Mouse (Mus musculus) urinary bladder, postnatal 4 days (tissue): ENCODE results near the gene Rgs3.
A peak's percentile ranks its signal among the peaks of the same experiment; 100 is the strongest.

Source experiments
- DNase-seq, 2 experiments: peaks; one replicate each; pipeline ENCODE4 v3.0.0; 2021 to 2022; ENCODE audit warnings: low spot score in 2 of 2

The Rgs3 gene

GRCm38 (mm10) chr4:62653922-62654661, 94.4 kb downstream of the Rgs3 start:
- DNase-seq, result no peak

GRCm38 (mm10) chr4:62659264-62659663, 99.6 kb downstream of the Rgs3 start:
- DNase-seq, result no peak

DNA sequence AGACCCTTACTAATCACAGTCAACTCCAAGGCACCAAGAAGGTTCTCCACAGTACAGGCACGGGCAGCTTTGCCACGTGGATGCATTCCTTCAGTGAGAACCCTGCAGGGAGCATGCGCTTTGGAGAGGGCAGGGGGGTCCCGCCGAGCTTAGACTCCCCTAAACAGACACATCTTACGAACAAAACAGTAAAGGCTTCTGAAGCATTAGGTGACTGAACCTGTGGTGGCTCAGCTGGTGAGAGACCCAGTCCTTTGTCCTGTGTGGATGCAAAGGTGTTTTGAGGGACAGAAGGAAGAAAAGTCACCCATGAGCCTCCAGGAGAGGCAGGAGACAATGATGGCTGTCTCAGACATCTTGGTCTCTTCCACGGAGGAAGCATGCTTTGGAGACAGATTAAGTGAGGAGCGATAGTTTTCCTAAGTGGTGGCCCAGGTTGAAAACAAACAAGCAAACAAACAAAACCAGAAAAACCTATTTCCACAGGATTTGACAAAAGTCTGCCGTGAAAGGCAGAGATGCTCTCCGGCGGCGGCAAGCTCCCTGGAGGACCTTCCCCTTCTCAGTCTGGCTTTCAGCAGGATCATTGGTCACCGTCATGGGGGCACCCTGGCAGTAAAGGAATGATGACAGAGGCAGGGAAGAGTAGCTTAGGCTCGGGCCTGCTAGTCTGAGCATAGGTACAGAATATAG, 100.4 kb downstream of the Rgs3 start:
- no peak for DNase-seq

- DNase-seq, result peak in 1 of 2 experiments; percentile 68
Measured at GRCm38 (mm10) chr4:62660554-62660864, 100.9 kb downstream of the Rgs3 start.

DNA sequence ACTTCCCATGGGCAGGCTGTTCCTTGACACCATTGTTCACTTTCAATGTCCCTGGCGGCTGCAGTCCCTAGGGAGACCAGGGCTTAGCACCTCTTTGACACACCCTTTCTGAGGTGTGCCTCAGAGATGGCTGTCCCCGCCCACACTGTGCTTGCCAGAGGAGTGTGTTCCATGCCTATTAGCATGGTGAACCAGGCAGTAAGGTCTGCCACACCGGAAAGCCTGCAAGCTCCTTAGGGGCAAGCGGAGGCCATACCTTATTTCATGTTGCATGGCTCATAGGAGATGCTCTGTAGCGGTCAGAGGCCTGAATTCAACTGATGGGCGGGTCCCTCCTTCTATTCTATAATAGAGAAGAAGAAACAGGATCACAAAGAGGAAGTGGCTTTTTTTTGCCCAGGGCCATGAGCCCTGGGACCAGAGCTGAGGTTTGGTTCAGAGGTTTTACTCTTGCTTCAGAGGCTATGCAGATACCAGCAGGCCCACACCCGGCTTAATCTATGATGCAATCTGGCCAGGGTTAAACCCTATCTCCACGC, 101.7 kb downstream of the Rgs3 start:
- DNase-seq, result no peak

DNA sequence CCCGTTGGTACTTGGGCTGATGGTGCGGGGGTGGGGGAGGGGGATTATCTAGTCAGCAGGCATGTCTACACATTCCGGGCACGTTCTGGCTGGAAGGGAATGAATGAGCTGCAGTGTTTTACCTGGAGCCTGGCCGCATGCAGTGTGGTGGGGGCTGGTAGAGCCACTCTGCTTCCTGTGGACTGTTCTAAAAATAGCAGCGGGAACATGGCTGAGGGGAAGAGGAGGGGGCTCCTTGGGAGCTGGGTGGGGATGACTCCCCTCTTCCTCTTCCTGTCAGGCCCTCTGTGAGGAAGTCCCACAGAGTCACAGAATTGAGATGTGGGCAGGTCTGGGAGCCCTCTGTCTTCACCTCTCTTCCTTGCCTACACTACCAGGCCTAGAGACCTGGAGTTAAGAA, 103.7 kb downstream of the Rgs3 start:
- DNase-seq, result no peak

- DNase-seq, result no peak
Measured at GRCm38 (mm10) chr4:62665842-62666241, 106.2 kb downstream of the Rgs3 start.

GRCm38 (mm10) chr4:62668666-62669065, 109.0 kb downstream of the Rgs3 start:
- no peak for DNase-seq

DNA sequence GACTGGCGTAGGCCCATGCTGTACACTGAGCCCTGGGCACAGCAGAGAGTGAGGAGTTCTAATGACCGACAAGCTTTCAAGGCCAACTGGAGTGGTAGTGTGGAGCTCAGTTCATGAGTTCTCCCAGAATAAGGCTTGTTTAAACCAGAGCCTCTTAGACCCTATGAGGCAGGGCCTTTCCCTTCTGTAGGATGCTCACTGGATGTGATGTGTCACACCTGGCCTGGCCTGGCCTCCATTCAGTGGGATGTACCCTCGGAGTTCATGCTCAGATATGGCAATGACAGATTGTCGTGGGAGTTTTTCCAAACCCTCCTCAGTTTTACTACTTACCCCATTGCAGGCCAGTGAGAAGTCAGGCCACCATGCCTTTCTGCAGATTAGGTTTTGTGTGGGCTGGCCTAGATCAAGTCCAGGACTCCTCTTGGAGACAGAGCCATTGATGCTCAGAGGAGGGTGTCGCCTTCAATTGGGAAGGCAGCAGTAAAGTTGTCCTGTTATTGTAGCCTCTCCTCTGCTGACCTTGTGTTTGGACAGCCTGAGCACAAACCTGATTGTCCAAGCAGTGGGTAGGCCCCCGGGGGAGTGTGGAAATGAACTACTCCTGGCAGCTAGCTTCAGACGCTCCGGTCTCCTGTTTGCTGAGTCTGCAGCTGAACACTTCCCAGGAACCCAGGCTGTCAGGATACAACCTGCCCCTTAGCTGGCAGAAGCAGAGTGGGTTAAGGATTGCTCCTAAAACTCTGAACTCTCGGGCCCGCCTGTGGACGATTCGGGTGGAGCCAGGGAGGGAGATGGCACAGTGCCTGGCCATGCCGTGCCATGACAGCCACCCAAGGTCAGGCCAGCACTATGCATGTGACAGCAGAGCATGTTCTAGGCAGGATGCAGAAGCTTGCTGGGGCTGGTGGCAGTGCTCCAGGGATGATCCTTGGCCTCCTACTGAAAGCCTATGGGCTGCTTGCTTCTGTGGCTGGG, 109.7 kb downstream of the Rgs3 start:
- DNase-seq, result peak in 1 of 2 experiments; percentile 64

- no peak for DNase-seq
Measured at GRCm38 (mm10) chr4:62673531-62674030, 113.9 kb downstream of the Rgs3 start.

DNA sequence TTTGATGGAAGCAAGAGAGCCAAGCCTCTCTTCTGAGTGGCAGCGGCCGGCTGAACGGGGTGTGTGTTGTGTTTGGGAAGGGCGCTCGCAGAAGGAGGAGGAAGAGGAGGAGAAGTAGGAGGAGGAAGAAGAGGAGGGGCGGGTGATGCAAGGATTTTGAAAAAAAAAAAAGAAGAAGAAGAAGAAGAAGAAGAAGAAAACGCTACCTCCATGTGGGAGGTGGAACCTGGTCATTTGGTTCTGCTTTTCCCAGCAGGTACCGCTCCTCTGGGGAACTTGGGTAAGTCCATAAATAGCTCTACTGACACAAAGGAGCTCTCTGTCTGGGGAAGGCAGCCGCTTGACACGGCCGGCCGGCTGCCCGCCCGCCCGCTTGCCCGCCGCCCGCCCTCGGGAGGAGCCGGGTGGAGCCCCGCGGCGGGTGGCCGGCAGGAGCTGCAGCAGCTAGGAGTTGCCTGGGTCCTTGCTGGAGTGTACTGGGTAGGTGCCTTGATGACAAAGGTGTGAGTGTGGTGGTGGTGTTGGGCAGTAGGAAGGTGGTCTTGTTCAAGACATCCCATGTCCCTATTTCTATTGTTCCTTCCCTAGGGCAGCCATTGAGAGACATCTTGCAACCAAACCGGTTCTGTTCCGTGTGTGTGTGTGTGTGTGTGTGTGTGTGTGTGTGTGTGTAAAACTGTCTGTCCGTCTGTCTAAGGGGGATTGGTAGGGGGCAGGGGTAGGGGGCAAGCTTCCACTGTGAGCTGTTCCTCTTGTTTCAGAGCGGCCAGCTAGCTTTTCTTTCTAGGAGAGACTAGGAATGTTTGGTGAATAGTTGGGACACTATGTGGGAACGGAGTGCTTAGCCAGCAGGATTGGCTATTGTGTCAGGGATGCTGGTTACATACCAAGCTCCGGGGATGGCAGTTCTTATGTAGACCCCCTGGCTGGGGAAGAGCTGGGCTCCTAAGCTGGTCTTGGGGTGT, 114.7 kb downstream of the Rgs3 start:
- peak in 1 of 2 experiments; percentile 58 for DNase-seq

DNA sequence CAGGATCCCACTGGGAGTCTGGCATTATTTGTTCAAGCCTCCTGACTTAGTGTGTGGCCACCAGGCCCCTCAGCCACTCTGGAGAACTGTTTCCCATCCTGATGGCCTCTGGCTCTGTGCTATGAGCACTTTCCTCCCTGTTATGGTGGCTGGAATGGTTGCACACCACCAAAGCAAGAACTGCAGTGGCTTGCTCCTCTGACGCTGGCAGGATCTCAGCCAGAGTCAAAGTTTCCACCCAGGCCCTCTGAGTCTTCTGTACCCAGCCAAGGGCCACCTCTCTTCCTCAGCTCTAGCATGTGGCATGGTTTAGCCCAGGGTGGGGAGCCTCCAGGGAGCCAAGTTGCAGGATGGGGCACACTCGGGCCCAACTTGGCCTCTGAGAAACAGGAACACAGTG, 115.7 kb downstream of the Rgs3 start:
- DNase-seq, result no peak

- no peak for DNase-seq
Measured at GRCm38 (mm10) chr4:62677047-62677737, 117.5 kb downstream of the Rgs3 start.

DNA sequence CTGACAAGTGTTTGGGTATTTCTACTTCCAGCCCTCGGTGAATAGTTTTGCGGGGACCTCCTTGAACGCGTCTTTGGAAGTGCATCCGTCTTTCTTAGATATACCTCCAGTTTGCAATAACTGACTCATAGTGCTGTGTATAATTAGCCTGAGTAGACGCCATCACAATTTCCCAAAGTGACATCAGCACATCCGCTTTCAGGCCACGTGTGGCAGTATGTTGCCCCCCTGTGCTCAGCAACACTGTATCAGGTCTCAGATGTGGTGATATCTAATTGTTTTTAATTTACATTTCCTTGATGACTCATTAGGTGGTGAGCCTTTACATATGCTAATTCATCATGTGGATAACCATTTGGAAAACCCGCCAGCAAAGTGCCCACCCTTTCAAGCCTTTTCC, 119.5 kb downstream of the Rgs3 start:
- DNase-seq, result no peak

GRCm38 (mm10) chr4:62681467-62681866, 121.8 kb downstream of the Rgs3 start:
- no peak for DNase-seq

DNA sequence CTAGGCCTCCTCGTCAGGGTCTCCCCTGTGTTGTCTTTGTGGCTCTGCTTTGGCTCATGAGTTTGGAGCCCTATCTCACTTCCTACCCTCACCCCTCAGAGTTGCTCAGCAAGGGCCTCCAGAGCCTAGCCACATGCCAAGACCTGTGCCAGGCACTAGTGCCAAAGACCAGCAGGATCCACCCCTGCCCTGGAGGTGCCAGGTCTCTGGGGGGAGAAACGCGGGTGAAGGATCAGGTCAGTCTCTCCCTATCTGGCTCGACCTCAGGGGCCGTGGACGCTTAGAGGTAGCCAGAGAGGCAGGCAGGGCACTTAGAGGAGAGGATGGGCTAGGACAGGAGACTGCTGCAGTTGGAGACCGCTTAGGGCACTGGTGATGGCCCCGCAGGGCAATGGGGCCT, 122.7 kb downstream of the Rgs3 start:
- DNase-seq, result no peak

- no peak for DNase-seq
Measured at GRCm38 (mm10) chr4:62683148-62683547, 123.5 kb downstream of the Rgs3 start.

GRCm38 (mm10) chr4:62684351-62684750, 124.7 kb downstream of the Rgs3 start:
- DNase-seq, result no peak

- DNase-seq, result no peak
Measured at GRCm38 (mm10) chr4:62685268-62685667, 125.6 kb downstream of the Rgs3 start.

GRCm38 (mm10) chr4:62686769-62687168, 127.1 kb downstream of the Rgs3 start:
- DNase-seq, result no peak
